Mouse (Mus musculus) stomach, embryonic 15.5 days (tissue): ENCODE results near the gene Zfp212. TPM values are rescaled to one million over a fixed set of nuclear protein-coding genes. Genes with fewer than 3 reads are reported as not detected.

Source experiments
- polyA plus RNA-seq: library from polyadenylated mRNA; unstranded; fragments of >200 nt; fragmentation: Nextera tagmentation; extraction: Ambion mirVana; gene quantifications from 2 replicates; pipeline ENCODE4 v1.2.1, GENCODE M21; 2015

Gene Zfp212
- polyA plus RNA-seq, 1 experiment from 2014 or later, result 14.5 TPM

Other genes with a start within 250 kb of the Zfp212 start
- gene Pdia4, start 107.0 kb upstream of the Zfp212 start, polyA plus RNA-seq, result 280 and 318 TPM in 2 replicates
- 3.2 and 3.5 TPM in 2 replicates for gene Zfp786, start 89.6 kb upstream of the Zfp212 start, polyA plus RNA-seq
- gene Zfp398, start 84.8 kb upstream of the Zfp212 start, polyA plus RNA-seq, result 9.0 and 9.2 TPM in 2 replicates
- gene Zfp282, start 43.3 kb upstream of the Zfp212 start, polyA plus RNA-seq, result 14.6 and 16.4 TPM in 2 replicates
- gene Zfp956, start 32.9 kb downstream of the Zfp212 start, polyA plus RNA-seq, result 9.3 and 10.7 TPM in 2 replicates
- 6.8 and 7.7 TPM in 2 replicates for gene Zfp777, start 128.4 kb downstream of the Zfp212 start, polyA plus RNA-seq
- 17.0 and 17.1 TPM in 2 replicates for gene Zfp746, start 166.1 kb downstream of the Zfp212 start, polyA plus RNA-seq